Mouse (Mus musculus): ENCODE measurements around the gene Grm3.

DNA sequence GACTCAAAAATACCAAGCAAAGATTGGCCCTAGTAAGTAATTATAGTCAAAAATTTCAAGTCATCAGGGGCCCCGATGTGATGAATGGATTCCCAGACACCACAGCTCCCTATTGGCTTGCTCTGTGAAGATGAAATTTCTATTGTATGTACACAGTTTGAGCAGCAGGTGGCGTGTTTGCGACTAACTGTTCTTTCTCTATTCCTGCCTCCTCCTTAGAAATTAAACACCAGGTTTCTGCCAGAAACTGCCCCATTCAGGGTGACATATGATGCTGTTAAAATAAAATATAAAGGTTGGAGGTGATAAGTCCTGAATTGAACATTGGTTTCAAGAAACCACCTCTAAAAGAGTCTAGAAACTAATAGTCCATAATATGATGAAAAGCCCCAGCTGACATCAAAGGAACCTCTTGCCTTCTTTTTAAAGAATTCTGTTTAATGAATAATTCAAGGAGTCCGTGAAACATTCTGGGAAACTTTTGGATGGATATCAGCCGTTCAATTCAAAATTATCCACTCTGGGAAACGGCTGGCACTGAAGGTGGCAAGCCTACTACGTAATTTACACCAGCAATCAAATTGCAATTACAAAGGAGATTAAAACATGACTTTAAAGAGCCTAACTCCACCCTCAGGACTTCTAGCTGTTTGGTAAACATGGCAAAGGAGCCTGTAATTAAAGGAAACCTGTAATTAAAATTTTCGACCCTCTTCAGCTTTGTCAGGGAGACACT is 184.0 kb downstream of the Grm3 start:
- TF ChIP-seq CTCF (conservative IDR thresholded peaks at IDR 0.05; ENCODE audit: low read length) (peak; percentile 13; the same call in 1 of the 2 replicates), NANOG (IDR thresholded peaks at IDR 0.05; ENCODE audit: borderline replicate concordance, low read length) (no peak)
